Mouse (Mus musculus) forebrain, embryonic 14.5 days (tissue): ENCODE data around the gene Alg14. TPM values are rescaled to one million over a fixed set of nuclear protein-coding genes. Genes with fewer than 3 reads are reported as not detected.

Source experiments
- ATAC-seq: fragments of 200-750 bp; cut with Nextera tagmentation; 2 replicates; pipeline ENCODE4 v1.8.0; 2017; ENCODE audit warnings: mild to moderate bottlenecking, moderate library complexity
- DNase-seq: peaks from one replicate; pipeline ENCODE4 v3.0.0-alpha.2; 2015; ENCODE audit warnings: low spot score
- H3K27ac ChIP-seq: fragments of 300-500 bp; sonication (generic); 2 replicates; pipeline ENCODE4 v1.5.1; 2014; ENCODE audit warnings: low read depth, mild to moderate bottlenecking, control low read depth, low read length, moderate library complexity
- H3K27me3 ChIP-seq: fragments of 300-500 bp; sonication (generic); replicated peaks from 2 replicates; pipeline ENCODE4 v1.6.1; 2014; ENCODE audit warnings: low read length, control low read depth, mixed read lengths; ENCODE audit not compliant: control insufficient read depth, insufficient read depth
- H3K36me3 ChIP-seq: fragments of 300-500 bp; sonication (generic); 2 replicates; pipeline ENCODE4 v1.6.1; 2014; ENCODE audit warnings: low read length, control low read depth; ENCODE audit not compliant: control insufficient read depth, insufficient read depth
- H3K4me1 ChIP-seq: fragments of 300-500 bp; sonication (generic); 2 replicates; pipeline ENCODE4 v1.6.1; 2014; ENCODE audit warnings: antibody characterized with exemption, low read length, control low read depth; ENCODE audit not compliant: control insufficient read depth, insufficient read depth
- H3K4me2 ChIP-seq: fragments of 300-500 bp; sonication (generic); 2 replicates; pipeline ENCODE4 v1.6.1; 2014; ENCODE audit warnings: mild to moderate bottlenecking, control low read depth, low read length
- H3K4me3 ChIP-seq: fragments of 300-500 bp; sonication (generic); 2 replicates; pipeline ENCODE4 v1.5.1; 2014; ENCODE audit warnings: low read depth, low read length, control low read depth
- H3K9ac ChIP-seq: fragments of 300-500 bp; sonication (generic); 2 replicates; pipeline ENCODE4 v1.6.1; 2014; ENCODE audit warnings: mild to moderate bottlenecking, low read length, control low read depth, moderate library complexity
- H3K9me3 ChIP-seq: fragments of 300-500 bp; sonication (generic); replicated peaks from 2 replicates; pipeline ENCODE4 v1.6.1; 2016; ENCODE audit warnings: low read length, control low read depth, mixed read lengths; ENCODE audit not compliant: control insufficient read depth
- WGBS: fragments of 180-500 bp; shearing (Covaris S2); extraction: QIAGEN DNeasy Blood & Tissue Kit; methylation state at CpG from one replicate; pipeline ENCODE4 v1.1.7; 2014; 5-methylcytosine and 5-hydroxymethylcytosine counted together
- polyA plus RNA-seq: library from polyadenylated mRNA; unstranded; fragments of >200 nt; fragmentation: Nextera tagmentation; extraction: Ambion mirVana; gene quantifications from 2 replicates; pipeline ENCODE4 v1.2.1, GENCODE M21; 2014

Gene Alg14
- 40.9 and 46.6 TPM in 2 replicates for polyA plus RNA-seq

- H3K9ac ChIP-seq: peak within 1 kb of the TSS; percentile 70
- H3K27ac ChIP-seq: peak within 1 kb of the TSS; percentile 95
- H3K4me3 ChIP-seq: peak within 1 kb of the TSS; percentile 60
- peak; percentile 96 for ATAC-seq
- H3K9me3 ChIP-seq: no peaks in the 10 kb centered on the region
- no peaks in the 10 kb centered on the region for H3K36me3 ChIP-seq
- peak; percentile 99 for DNase-seq
- no peaks in the 10 kb centered on the region for H3K27me3 ChIP-seq
- under 1% methylated on average over 42 of the region's 42 CpGs for WGBS
- 0 out of 2 replicates have a peak, but pooled peaks cover 5% of the 10 kb centered on the region for H3K4me1 ChIP-seq
- peak within 1 kb of the TSS; percentile 63 for H3K4me2 ChIP-seq
Measured at GRCm38 (mm10) chr3:121291560-121292258, at the start of gene Alg14. TSS of gene Alg14 (plus strand) at chr3:121291773.

- no peak overlapping the region for H3K4me3 ChIP-seq
- H3K9me3 ChIP-seq: no peaks in the 10 kb centered on the region
- DNase-seq: no peak
- H3K27ac ChIP-seq: no peak overlapping the region
- 0 out of 2 replicates have a peak, but pooled peaks cover 2% of the 10 kb centered on the region for H3K4me1 ChIP-seq
- ATAC-seq: no peak
- no peaks in the 10 kb centered on the region for H3K27me3 ChIP-seq
- WGBS: 80% methylated on average over 9 of the region's 9 CpGs
- H3K4me2 ChIP-seq: no peak overlapping the region
- no peaks in the 10 kb centered on the region for H3K36me3 ChIP-seq
- H3K9ac ChIP-seq: no peak overlapping the region
Measured at GRCm38 (mm10) chr3:121242111-121242936, 49.2 kb upstream of the Alg14 start.

GRCm38 (mm10) chr3:121242941-121243340, 48.6 kb upstream of the Alg14 start:
- Histone ChIP-seq H3K27me3 (no peaks in the 10 kb centered on the region), H3K36me3 (no peaks in the 10 kb centered on the region), H3K27ac (no peak overlapping the region), H3K4me2 (no peak overlapping the region), H3K4me3 (no peak overlapping the region), H3K4me1 (0 out of 2 replicates have a peak, but pooled peaks cover 2% of the 10 kb centered on the region), H3K9ac (no peak overlapping the region), H3K9me3 (no peaks in the 10 kb centered on the region)
- DNase-seq (no peak), ATAC-seq (no peak)
- WGBS: 94% methylated on average over 4 of the region's 4 CpGs

GRCm38 (mm10) chr3:121250048-121250447, 41.5 kb upstream of the Alg14 start:
- Histone ChIP-seq H3K9ac (no peak overlapping the region), H3K4me2 (no peak overlapping the region), H3K36me3 (no peaks in the 10 kb centered on the region), H3K27me3 (no peaks in the 10 kb centered on the region), H3K4me3 (no peak overlapping the region), H3K9me3 (no peaks in the 10 kb centered on the region), H3K4me1 (peaks cover 4% of the 10 kb centered on the region; the same call in 1 of the 2 replicates), H3K27ac (no peak overlapping the region)
- DNase-seq (no peak), ATAC-seq (no peak)
- 87% methylated on average over 9 of the region's 9 CpGs for WGBS

GRCm38 (mm10) chr3:121250576-121251433, 40.8 kb upstream of the Alg14 start:
- no peaks in the 10 kb centered on the region for H3K36me3 ChIP-seq
- peak; percentile 57 for DNase-seq
- no peak overlapping the region for H3K4me2 ChIP-seq
- peaks cover 4% of the 10 kb centered on the region; the same call in 1 of the 2 replicates for H3K4me1 ChIP-seq
- H3K4me3 ChIP-seq: no peak overlapping the region
- no peak overlapping the region for H3K9ac ChIP-seq
- H3K27me3 ChIP-seq: no peaks in the 10 kb centered on the region
- H3K9me3 ChIP-seq: no peaks in the 10 kb centered on the region
- no peak for ATAC-seq
- H3K27ac ChIP-seq: no peak overlapping the region
- WGBS: 79% methylated on average over 19 of the region's 19 CpGs

- no peak overlapping the region for H3K4me2 ChIP-seq
- no peaks in the 10 kb centered on the region for H3K9me3 ChIP-seq
- H3K36me3 ChIP-seq: no peaks in the 10 kb centered on the region
- no peak overlapping the region for H3K4me3 ChIP-seq
- ATAC-seq (no peak), DNase-seq (no peak)
- no peak overlapping the region for H3K27ac ChIP-seq
- 88% methylated on average over 7 of the region's 7 CpGs for WGBS
- H3K4me1 ChIP-seq: peaks cover 4% of the 10 kb centered on the region; the same call in 1 of the 2 replicates
- H3K27me3 ChIP-seq: peaks cover 6% of the 10 kb centered on the region; the same call in 1 of the 2 replicates
- H3K9ac ChIP-seq: no peak overlapping the region
Measured at GRCm38 (mm10) chr3:121255501-121255900, 36.1 kb upstream of the Alg14 start.

- H3K27me3 ChIP-seq: peaks cover 6% of the 10 kb centered on the region
- 90% methylated on average over 8 of the region's 8 CpGs for WGBS
- H3K4me2 ChIP-seq: no peak overlapping the region
- H3K4me3 ChIP-seq: no peak overlapping the region
- ATAC-seq: no peak
- no peak for DNase-seq
- H3K4me1 ChIP-seq: no peaks in the 10 kb centered on the region
- H3K36me3 ChIP-seq: no peaks in the 10 kb centered on the region
- H3K9ac ChIP-seq: no peak overlapping the region
- H3K27ac ChIP-seq: no peak overlapping the region
- H3K9me3 ChIP-seq: no peaks in the 10 kb centered on the region
Measured at GRCm38 (mm10) chr3:121256131-121256530, 35.4 kb upstream of the Alg14 start.

- no peak for DNase-seq
- Histone ChIP-seq H3K27me3 (peaks cover 6% of the 10 kb centered on the region), H3K4me3 (no peak overlapping the region), H3K4me1 (no peaks in the 10 kb centered on the region), H3K4me2 (no peak overlapping the region), H3K9me3 (no peaks in the 10 kb centered on the region), H3K9ac (no peak overlapping the region), H3K27ac (no peak overlapping the region), H3K36me3 (no peaks in the 10 kb centered on the region)
- ATAC-seq: no peak
- WGBS: 81% methylated on average over 10 of the region's 10 CpGs
Measured at GRCm38 (mm10) chr3:121257418-121257817, 34.2 kb upstream of the Alg14 start.
